Mouse (Mus musculus) left cerebral cortex, postnatal 14 days (tissue): Measurements from ENCODE around the gene Muc1. TPM values are rescaled to one million over a fixed set of nuclear protein-coding genes. Genes with fewer than 3 reads are reported as not detected.
"Not testable (repeated sequence)": the region's sequence is repeated elsewhere in the genome, so short reads cannot be mapped to it uniquely, and the experiment has no call there.

Experiments
- DNase-seq, 2 experiments: peaks; one replicate each; pipeline ENCODE4 v3.0.0; 2021 to 2022; ENCODE audit warnings: low spot score in 2 of 2, mixed read lengths in 1 of 2
- intact Hi-C: fragments of 180-260 bp; cut with DNase I; formaldehyde crosslinking; loops from one replicate; pipeline ENCODE4 v1.15.1; 2025
- total RNA-seq, 2 experiments: library from RNA; stranded (reverse); gene quantifications; 2 replicates each; pipeline ENCODE4 v1.2.3; 2021

Muc1 gene
- total RNA-seq, 2 experiments from 2014 or later, result 0.42 to 1.0 TPM

DNA sequence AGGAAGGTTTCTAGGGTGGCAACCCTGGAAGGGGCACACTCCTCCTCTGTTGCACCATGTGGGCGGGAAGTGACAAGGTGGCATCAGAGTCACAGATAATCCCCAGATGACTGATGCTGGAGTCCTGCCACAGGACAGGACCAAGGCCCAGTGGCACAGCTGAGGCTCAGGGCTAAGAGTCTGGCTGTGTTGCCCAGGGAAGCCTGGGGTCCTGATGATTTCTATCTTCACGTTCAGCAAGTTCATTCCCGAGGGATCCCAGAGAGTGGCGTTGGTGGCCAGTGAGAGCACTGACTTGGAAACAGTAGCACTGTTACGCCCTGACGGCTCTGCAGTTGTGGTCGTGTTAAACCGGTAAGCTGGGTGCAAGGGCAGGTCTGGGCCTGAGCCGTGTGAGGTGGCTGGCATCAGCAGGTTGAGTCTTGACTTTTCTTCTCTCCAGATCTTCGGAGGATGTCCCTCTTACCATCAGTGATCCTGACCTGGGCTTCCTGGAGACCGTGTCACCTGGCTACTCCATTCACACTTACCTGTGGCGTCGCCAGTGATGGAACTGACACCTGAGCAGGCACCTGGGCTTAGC lies 20.7 kb upstream of the Muc1 start:
- no peak for DNase-seq
- intact Hi-C loops, result no loop called here

DNA sequence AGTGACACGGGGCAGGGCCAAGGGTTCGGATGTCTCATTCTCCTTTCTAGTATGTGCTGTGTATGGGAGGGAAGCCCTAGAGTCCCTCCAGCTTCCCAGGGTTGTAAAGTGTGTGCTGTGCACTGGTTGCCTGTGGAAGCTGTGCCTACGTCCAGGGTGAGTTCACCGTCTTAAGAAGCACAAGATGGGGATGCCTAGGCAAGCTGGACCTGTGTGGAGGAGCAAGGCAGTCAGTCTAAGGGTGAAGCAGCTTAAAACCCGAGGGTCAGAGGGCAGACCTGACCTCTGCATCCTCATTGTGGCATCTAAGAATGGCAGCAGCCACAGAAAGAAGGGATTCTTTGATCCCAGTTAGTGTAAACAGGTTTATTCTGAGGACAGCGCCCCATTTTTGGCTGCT lies 20.1 kb upstream of the Muc1 start:
- intact Hi-C loops, result no loop called here
- DNase-seq, result no peak

DNA sequence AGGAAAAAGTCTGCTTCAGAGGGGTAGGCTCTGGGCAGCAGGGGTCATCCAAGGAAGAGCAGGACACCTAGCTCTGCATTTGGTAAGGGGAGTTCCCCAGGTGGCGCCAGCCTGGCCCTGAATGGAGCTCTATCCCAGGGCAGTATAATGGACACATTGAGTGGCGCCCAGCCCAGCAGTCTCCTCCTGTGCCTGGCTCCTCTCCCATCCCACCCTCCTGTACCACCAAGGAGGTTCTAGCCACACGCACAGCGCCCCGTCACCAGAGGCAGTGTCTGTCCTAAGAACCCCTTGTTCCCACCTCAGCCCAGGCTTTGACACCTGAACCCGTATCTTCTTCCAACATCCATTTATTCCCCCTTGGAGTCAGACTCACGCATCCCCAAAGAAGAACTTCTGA lies 19.1 kb upstream of the Muc1 start:
- no peak for DNase-seq
- intact Hi-C loops, result loop anchor here (5.0 kb wide), 1 partner anchor 92 kb away; no protein-coding TSS in a partner anchor

DNA sequence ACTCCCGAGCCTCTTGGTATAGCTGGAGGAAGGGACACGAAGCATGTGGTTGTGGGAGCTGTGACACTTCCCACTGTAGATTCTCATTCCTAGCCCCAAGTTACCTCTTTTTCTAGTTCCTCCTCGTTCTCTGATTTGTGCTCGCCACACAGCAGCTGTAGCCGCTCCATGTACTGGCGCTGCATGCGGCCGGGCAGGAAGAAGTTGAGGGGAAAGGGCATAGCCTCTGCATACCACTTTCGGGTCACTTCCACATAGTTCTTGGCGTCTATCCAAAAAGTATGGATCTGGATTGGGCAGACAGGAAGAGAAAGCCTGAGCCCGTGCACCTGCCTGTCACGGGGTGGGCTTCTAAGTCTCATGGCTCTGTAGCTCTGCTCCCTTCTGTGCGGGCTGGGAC lies 18.7 kb upstream of the Muc1 start:
- DNase-seq, result no peak
- intact Hi-C loops, result loop anchor here (5.0 kb wide), 1 partner anchor 93 kb away; no protein-coding TSS in a partner anchor

DNA sequence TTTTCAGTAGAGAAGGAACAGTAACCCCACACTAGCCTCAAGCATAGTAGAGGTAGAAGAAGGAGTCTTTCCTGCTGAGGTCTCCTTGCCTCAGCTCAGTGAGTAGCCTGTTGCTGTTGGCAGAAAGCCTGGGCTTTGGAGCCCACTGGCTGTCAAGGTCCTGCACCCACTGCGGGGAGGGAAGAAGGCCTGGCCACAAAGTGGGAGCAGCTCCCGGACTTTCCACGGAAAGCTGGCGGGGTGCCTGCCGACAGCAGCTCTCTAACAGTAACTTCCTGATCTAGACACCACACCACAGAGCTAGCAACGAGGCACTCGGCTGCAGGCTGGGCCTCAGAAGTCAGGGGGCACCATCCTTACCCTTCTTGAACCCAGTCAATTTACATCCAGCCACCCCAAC lies 18.1 kb upstream of the Muc1 start:
- intact Hi-C loops, result loop anchor here (5.0 kb wide), 1 partner anchor 93 kb away; no protein-coding TSS in a partner anchor
- DNase-seq, result no peak

DNA sequence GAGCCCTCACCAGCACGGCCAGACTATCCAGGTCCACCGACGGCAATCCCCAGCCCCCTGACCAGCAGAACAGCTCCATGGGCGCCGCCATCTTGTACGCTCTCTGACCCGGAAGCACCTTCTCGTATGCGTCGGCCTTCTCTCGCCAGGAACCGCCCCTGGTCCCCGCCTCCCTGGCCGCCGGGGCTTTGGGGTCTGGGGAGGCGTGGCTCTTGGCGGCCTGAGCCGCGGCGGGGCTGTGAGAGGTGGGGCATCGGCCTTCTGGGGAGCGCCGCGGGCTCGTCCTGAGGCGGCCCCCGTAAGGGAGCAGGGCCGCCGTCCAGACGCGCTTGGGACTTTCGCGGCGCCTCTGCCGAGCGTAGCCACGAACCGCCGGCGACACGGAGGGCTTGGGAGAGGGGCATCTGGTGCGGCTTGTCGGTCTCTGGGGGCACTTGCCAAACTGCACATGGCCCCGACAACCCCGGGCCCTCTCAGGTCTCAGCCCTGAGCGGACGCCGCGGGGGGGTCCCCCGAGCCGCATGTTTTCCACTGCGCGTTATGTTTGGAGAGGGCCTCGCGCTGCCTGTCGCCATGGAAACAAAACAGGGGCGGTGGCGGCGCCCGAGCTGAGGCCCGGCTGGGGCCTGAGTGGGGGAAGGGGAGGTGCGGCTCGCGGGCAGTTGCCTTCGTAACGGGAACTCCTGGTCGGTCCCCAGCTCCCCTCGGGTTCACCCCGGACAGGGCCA lies 14.9 kb upstream of the Muc1 start:
- DNase-seq, result peak; percentile 84 to 90
- intact Hi-C loops, result loop anchor here (5.0 kb wide), 1 partner anchor 97 kb away; no protein-coding TSS in a partner anchor

DNA sequence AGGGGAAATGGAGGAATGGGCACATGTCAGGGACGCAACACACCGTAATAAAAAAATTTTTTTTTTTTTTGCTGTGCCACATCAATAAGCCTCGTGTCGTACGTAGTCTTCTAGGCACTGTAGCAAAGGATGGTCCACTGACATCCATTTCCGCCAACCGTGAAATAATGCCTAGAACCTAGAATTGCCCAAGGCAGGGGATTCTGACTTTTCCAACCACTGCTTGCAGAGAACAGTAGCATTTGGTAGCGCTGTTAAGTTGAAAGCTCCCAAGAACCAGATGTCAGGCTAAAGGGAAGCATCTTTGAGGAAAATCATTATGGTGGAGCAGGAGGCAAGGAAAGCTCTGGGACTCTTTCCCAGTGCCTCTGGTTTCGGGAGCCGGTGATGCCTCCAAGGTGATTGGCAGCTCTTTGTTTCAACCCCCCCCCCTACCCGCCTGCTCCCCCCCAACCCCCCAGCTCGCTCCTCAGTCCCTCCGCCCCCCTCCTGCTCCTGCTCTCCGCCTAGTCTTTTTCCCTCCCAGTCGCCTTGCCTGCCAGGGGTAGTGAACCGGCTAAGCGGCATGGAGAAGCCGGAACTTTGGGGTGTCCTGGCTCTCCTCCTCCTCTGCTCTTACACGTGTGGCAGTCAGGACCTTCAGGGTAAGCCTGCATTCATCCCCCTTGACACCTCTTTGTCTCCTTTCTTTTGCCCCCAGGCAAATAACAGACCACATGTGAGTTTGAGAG lies 14.0 kb upstream of the Muc1 start, which contains the start of gene Thbs3:
Gene Thbs3 (plus strand): TSS at position 500 of the 731 bp plus-strand sequence.
- intact Hi-C loops, result loop anchor here (5.0 kb wide), 1 partner anchor 98 kb away; no protein-coding TSS in a partner anchor
- DNase-seq, result no peak

DNA sequence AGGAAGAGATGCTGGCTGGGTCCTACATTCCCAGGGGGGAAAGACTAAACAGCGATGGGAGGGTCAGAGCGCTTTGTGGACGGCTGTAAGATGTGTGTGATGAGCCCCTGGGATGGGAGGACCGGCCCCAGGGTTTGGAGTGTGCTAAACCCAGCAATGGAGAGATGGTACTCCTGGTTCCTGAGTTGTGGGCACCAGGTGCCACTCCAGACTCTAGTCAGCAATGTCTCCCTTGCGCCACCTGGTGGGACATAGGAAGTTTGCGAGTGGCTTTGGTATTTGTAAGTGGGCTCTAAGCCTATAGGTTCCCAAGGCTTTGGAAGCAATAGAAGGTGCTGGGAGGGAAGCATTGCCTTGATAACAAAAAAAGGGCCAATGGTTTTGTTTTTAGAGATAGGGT lies 13.0 kb upstream of the Muc1 start:
- DNase-seq, result peak; percentile 92 to 96
- intact Hi-C loops, result no loop called here

DNA sequence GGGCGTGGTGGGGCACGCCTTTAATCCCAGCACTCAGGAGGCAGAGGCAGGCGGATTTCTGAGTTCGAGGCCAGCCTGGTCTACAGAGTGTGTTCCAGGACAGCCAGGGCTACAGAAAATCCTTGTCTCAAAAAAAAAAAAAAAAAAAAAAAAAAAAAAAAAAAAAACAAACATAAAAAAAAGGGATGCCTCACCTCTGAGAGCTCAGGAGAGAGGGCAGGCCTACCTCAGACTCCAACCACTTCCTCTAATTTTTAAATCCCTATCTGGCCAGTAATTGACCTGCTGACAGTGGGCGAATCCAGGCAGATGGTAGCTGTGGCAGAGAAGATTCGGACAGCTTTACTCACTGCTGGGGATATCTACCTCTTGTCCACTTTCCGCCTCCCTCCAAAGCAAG lies 12.4 kb upstream of the Muc1 start:
- DNase-seq, intact Hi-C loops: not testable (repeated sequence)

DNA sequence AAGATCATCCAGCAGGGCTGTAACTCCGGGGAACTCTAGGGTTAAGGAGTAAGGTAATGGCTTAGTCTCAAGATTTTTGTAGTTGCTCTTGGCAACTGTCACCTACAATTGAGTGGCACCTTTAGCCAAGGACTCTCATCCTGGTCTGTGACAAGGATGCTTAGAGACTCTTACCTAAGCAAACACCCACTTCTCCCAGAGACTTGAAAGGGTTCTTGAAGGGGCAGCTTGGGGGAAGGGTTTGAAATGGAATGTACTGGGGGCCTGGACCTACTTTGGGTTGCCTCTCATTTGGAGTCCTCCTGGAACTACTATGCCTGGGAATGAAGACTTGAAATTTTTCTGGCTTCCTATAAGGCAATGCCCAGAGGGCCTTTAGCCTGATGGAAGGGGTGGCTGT lies 10.6 kb upstream of the Muc1 start:
- no peak for DNase-seq
- intact Hi-C loops, result no loop called here

DNA sequence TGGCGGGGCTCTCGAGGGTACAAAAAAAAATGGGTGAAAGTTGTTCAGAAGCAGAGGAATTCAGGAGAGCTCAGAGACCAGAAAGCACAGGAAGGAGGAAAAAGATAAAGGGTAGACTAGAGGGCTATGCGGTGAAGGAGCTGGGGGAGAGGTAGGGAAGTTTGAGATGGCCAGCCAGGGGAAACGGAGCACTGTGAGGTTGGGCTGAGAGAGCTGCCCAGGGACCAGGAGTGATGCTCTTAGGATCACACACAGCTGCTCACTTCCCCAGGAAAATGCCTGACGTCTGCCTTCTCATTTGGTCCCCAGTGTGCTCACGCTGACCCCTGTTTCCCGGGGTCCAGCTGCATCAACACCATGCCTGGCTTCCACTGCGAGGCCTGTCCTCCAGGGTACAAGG lies 9.3 kb upstream of the Muc1 start:
- intact Hi-C loops, result no loop called here
- no peak for DNase-seq

DNA sequence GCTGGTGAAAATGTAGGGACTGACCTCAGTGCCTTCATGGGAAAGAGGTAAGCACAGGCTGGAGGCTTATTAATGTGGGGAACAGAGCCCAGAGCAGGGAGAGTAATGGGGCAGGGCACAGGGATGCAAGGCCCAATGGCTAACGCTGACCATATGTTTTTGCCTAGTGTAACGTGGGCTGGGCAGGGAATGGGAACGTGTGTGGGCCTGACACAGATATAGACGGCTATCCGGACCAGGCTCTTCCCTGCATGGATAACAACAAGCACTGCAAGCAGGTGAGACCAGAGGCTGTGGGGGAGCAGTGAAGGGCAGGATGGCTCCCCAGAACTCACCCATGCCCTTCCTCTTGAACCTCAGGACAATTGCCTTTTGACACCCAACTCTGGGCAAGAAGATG lies 7.7 kb upstream of the Muc1 start:
- no peak for DNase-seq
- intact Hi-C loops, result loop anchor here (10.0 kb wide), 1 partner anchor 554 kb away; the partner anchor contains the start of gene Ube2q1

DNA sequence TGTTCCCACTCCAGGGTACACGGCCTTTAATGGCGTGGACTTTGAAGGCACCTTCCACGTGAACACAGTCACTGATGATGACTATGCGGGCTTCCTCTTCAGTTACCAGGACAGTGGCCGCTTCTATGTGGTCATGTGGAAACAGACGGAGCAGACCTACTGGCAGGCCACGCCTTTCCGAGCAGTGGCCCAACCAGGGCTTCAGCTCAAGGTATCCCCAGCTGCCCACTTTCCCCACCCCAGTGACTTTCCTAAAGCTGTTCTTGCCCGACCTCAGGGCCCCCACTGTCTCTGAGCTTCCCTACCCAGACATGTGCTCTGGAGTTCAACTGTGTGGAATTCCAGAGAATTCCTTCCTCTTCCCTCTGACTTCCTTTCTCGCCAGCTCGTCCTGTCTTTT lies 4.1 kb upstream of the Muc1 start:
- DNase-seq, result no peak
- intact Hi-C loops, result loop anchor here (10.0 kb wide), 1 partner anchor 550 kb away; the partner anchor contains the start of gene Ube2q1

DNA sequence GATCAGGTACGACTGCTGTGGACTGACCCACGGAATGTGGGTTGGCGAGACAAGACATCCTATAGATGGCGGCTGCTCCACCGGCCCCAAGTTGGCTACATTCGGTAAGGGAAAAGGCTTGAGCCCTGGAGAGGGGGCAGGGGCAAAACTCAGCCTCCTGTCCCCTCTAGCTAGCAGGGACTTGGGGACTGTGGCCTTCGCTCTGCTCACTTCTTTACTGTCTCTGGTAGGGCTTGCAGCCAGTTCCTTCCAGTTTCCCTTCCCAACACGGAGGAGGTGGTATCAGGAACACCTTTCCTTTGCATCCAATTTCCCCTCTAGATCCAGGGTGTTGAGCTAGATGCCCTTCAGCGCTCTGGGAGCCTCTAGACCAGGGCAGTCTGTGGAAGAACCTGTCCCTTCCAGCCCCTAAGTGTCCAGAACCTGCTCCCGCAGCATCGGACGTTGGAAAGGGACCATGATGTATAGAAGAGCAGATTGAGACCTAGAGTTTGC lies 3.5 kb upstream of the Muc1 start:
- intact Hi-C loops, result loop anchor here (10.0 kb wide), 1 partner anchor 549 kb away; the partner anchor contains the start of gene Ube2q1
- DNase-seq, result no peak

DNA sequence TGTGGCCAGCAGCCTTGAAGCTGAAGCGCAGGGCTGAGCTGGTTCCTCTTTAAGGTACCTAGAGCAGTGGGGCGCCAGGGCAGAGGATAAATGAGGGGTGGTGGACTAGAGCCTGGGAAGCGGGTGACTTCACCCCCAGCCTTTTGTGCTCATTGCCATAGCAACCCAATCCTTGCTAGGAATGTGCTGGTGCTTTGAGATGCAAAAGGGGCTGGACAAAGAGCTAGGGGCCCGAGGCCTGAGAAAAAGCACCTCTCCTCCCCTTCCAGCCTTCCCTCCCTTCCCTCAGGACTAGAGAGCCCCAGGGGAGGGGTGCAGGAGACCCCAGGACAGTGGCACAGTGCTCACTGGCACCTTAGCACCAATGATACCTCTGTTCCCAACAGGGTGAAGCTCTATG lies 2.9 kb upstream of the Muc1 start:
- intact Hi-C loops, result loop anchor here (10.0 kb wide), 1 partner anchor 549 kb away; the partner anchor contains the start of gene Ube2q1
- DNase-seq, result peak in 1 of 2 experiments; percentile 55

DNA sequence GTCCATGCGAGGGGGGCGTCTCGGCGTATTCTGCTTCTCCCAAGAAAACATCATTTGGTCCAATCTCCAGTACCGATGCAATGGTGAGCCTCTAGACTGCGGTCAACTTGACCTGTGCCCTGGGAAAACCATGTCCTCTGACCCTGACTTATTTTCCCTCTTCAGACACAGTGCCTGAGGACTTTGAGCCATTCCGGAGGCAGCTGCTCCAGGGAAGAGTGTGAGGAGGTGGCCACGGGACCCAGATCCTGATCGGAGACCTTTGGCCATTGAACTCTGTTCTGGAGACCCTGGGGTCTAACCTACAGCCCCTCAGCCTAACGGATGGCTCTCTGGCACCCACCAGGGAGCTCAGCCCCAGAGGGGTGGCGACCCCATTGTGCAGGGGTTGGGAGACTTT lies 2.5 kb upstream of the Muc1 start:
- no peak for DNase-seq
- intact Hi-C loops, result loop anchor here (10.0 kb wide), 1 partner anchor 548 kb away; the partner anchor contains the start of gene Ube2q1

DNA sequence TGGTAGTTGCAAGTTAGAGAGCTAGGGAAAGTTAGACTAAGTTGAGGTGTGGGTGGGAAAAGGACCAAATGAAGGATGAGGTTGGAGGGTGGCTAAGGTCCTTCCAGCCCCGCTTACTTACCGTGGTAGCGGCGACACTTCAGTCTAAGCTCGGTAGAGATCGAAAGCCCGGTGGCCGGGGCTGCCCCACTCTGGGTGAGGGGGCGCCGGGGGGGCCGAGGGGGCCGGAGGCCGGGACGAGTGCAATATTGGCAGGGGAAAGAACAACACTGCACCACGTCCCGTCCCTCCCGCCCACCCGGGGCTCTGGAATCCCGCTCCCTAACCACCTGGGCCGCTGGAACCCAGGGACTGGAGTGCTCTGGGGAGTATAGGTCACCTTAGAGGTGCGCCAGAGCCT lies 2.0 kb upstream of the Muc1 start, which contains the start of gene Mtx1:
Gene Mtx1 (minus strand): TSS at position 189 of the 400 bp plus-strand sequence.
- intact Hi-C loops, result loop anchor here (10.0 kb wide), 1 partner anchor 548 kb away; the partner anchor contains the start of gene Ube2q1
- no peak for DNase-seq

DNA sequence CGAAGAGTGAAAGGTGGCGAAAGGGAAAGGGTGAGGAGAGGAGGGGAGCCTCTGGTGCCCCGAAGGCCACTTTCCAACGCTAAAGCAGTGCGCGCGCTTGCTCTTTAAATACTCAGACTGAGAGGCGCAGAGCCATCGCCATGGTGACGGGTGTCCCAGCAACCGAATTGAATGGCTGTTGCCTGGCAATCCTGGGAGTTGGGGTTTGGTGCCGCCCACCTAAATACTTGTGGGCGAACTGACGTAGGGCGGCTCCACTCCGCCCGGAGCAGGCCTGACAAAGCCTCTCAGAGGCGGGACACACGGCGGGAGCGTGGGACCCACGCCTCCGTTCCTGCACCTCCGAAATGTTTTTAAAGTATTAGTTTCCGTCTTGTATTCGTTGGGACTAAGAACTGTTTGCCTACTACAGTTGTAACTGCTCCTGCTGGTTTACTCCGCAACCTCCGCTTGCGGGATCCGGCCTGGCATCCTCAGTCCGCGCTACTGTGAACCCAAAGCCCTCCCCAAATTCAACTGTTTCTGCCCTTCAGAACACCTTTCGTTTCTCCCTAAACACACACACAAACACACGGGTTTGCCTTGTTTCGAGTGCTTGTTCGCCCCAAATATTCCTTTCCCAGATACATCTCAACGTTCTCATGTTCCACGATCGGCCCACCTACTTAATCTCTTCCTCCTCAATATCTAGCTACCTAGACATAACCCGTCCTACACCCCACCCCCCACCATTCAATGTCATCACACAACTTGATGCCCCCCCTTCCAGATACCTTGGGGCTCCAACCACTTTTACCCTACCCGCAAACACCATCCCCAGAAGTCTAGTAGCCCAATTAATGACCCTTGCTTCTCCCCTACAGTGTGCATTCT lies 1.3 kb upstream of the Muc1 start:
- intact Hi-C loops, result loop anchor here (10.0 kb wide), 1 partner anchor 547 kb away; the partner anchor contains the start of gene Ube2q1
- DNase-seq, result peak; percentile 93 to 95
